9 mouse cellular contexts compared by ENCODE assay signal in the genomic region with DNA sequence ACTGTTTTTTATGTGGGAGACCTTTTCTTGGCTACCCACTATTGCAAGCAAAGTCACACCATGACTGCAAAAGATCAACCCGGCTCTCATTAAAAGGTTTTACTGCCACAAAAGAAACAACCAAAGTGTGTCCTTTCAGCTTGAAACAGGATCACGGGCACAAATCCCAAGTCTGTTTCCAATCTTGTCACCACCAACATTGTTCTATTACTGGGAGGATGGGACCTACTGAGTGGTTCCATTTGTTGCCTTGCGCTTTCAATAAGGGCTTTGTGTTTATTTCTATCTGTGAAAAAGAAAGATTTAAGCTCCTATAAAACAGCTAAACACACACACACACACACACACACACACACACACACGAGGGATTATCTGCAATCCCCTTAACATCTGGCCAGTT. TPM values are rescaled to one million over a fixed set of nuclear protein-coding genes. Genes with fewer than 3 reads are reported as not detected.
DNase-seq lines count a peak whose midpoint lies in the region; ATAC-seq lines count a peak whose summit lies in the region.
"Had no signal": no experiment of that assay in that cellular context is flagged by ENCODE, and none has a peak within 500 bp of the region (broad histone marks: within the 10 kb centered on the region; RNA-seq: fewer than 3 reads in every experiment).

No protein-coding gene starts in this region.

- 0 out of 2 replicates have a peak overlapping the region, but pooled peaks have one; percentile 72 for H3K27ac ChIP-seq in midbrain, embryonic 10.5 days (replicated peaks)
- no peak overlapping the region for H3K27ac ChIP-seq in midbrain, embryonic 15.5 days
- no peak overlapping the region for H3K27ac ChIP-seq in intestine, embryonic 16.5 days (ENCODE audit: low read length)
- no peak overlapping the region; the same call in 1 of the 2 replicates for H3K27ac ChIP-seq in stomach, embryonic 15.5 days

- peak overlapping the region; percentile 80; the same call in 1 of the 2 replicates for H3K4me3 ChIP-seq in midbrain, embryonic 10.5 days
- H3K4me3 ChIP-seq in midbrain, embryonic 15.5 days, result no peak overlapping the region
- H3K4me3 ChIP-seq in intestine, embryonic 16.5 days (ENCODE audit: low read length), result peak overlapping the region; percentile 73
- peak overlapping the region; percentile 74 for H3K4me3 ChIP-seq in stomach, embryonic 15.5 days (replicated peaks)

- peaks cover 51% of the 10 kb centered on the region for H3K27me3 ChIP-seq in midbrain, embryonic 10.5 days (ENCODE audit: low read depth, poor library complexity, severe bottlenecking)
- H3K27me3 ChIP-seq in midbrain, embryonic 15.5 days (replicated peaks), result peaks cover 4% of the 10 kb centered on the region; the same call in 1 of the 2 replicates
- no peaks in the 10 kb centered on the region for H3K27me3 ChIP-seq in intestine, embryonic 16.5 days (replicated peaks; ENCODE audit: control insufficient read depth, insufficient read depth, low read length)
- no peaks in the 10 kb centered on the region for H3K27me3 ChIP-seq in stomach, embryonic 15.5 days (replicated peaks)

- H3K9me3 ChIP-seq in midbrain, embryonic 10.5 days (replicated peaks), result no peaks in the 10 kb centered on the region
- no peaks in the 10 kb centered on the region for H3K9me3 ChIP-seq in midbrain, embryonic 15.5 days
- no peaks in the 10 kb centered on the region for H3K9me3 ChIP-seq in intestine, embryonic 16.5 days (ENCODE audit: control insufficient read depth, low read length)
- no peaks in the 10 kb centered on the region for H3K9me3 ChIP-seq in stomach, embryonic 15.5 days

- no peaks in the 10 kb centered on the region for H3K36me3 ChIP-seq in midbrain, embryonic 10.5 days
- no peaks in the 10 kb centered on the region for H3K36me3 ChIP-seq in midbrain, embryonic 15.5 days (replicated peaks)
- no peaks in the 10 kb centered on the region for H3K36me3 ChIP-seq in intestine, embryonic 16.5 days (ENCODE audit: control insufficient read depth, insufficient read depth, low read length)
- no peaks in the 10 kb centered on the region for H3K36me3 ChIP-seq in stomach, embryonic 15.5 days

- DNase-seq in embryo, embryonic 10.5 days (ENCODE audit: low spot score), result peak; percentile 36
- no peak for DNase-seq in embryo, embryonic 9.5 days (ENCODE audit: extremely low spot score)
- DNase-seq in midbrain, embryonic 10.5 days (ENCODE audit: low spot score), result no peak
- DNase-seq in adrenal gland, postnatal 25 days, result no peak
- DNase-seq in embryo, embryonic 10 days (ENCODE audit: low spot score), result no peak
- DNase-seq: lung, postnatal 4 days had no signal

- H3K4me2 ChIP-seq in midbrain, embryonic 15.5 days, result no peak overlapping the region
- H3K4me2 ChIP-seq in intestine, embryonic 16.5 days (ENCODE audit: low read depth, low read length), result peak overlapping the region; percentile 68
- H3K4me2 ChIP-seq in stomach, embryonic 15.5 days, result peak overlapping the region; percentile 56

- H3K4me1 ChIP-seq in midbrain, embryonic 10.5 days, result peaks cover 19% of the 10 kb centered on the region
- H3K4me1 ChIP-seq in midbrain, embryonic 15.5 days, result peaks cover 8% of the 10 kb centered on the region; the same call in 1 of the 2 replicates
- no peaks in the 10 kb centered on the region for H3K4me1 ChIP-seq in intestine, embryonic 16.5 days (ENCODE audit: control insufficient read depth, insufficient read depth, low read length)
- peaks cover 7% of the 10 kb centered on the region; the same call in 1 of the 2 replicates for H3K4me1 ChIP-seq in stomach, embryonic 15.5 days

- H3K9ac ChIP-seq in midbrain, embryonic 15.5 days, result no peak overlapping the region
- H3K9ac ChIP-seq in intestine, embryonic 16.5 days (ENCODE audit: low read depth, low read length), result peak overlapping the region; percentile 45; the same call in 1 of the 2 replicates
- H3K9ac ChIP-seq in stomach, embryonic 15.5 days, result no peak overlapping the region

- no peak for ATAC-seq in midbrain, embryonic 15.5 days (replicated peaks)
- ATAC-seq in intestine, embryonic 16.5 days, result no peak
- ATAC-seq in stomach, embryonic 15.5 days (ENCODE audit: insufficient read depth, low FRiP score, low read depth), result no peak

- WGBS in midbrain, embryonic 10.5 days, result 10% methylated on average over 4 of the region's 4 CpGs
- 10% methylated on average over 4 of the region's 4 CpGs for WGBS in midbrain, embryonic 15.5 days
- WGBS in intestine, embryonic 16.5 days, result 45% methylated on average over 4 of the region's 4 CpGs
- WGBS in stomach, embryonic 15.5 days, result 39% methylated on average over 4 of the region's 4 CpGs

RNA-seq across cellular contexts. Expression of a gene that starts 1.8 kb away (rescaled TPM):
- 5.2 and 5.5 TPM in 2 replicates for polyA plus RNA-seq in midbrain, embryonic 10.5 days (2016; fragmentation: Nextera tagmentation; extraction: Ambion mirVana)
- 2.5 and 3.0 TPM in 2 replicates for polyA plus RNA-seq in midbrain, embryonic 15.5 days (2015; fragmentation: Nextera tagmentation; extraction: Ambion mirVana)
- 4.4 and 5.0 TPM in 2 replicates for polyA plus RNA-seq in intestine, embryonic 16.5 days (2015; fragmentation: Nextera tagmentation; extraction: Ambion mirVana)
- 8.2 and 10.5 TPM in 2 replicates for polyA plus RNA-seq in stomach, embryonic 15.5 days (2015; fragmentation: Nextera tagmentation; extraction: Ambion mirVana)
- 12.8 and 13.8 TPM in 2 replicates for total RNA-seq in adrenal gland, postnatal 25 days (2021)

RNA-seq across cellular contexts. Expression of a gene that starts 40.2 kb away (rescaled TPM):
- polyA plus RNA-seq in midbrain, embryonic 10.5 days (2016; fragmentation: Nextera tagmentation; extraction: Ambion mirVana), result 49.1 and 51.9 TPM in 2 replicates
- polyA plus RNA-seq in midbrain, embryonic 15.5 days (2015; fragmentation: Nextera tagmentation; extraction: Ambion mirVana), result 48.8 and 51.2 TPM in 2 replicates
- 14.3 and 15.4 TPM in 2 replicates for polyA plus RNA-seq in intestine, embryonic 16.5 days (2015; fragmentation: Nextera tagmentation; extraction: Ambion mirVana)
- polyA plus RNA-seq in stomach, embryonic 15.5 days (2015; fragmentation: Nextera tagmentation; extraction: Ambion mirVana), result 24.6 and 25.6 TPM in 2 replicates
- 5.8 and 7.9 TPM in 2 replicates for total RNA-seq in adrenal gland, postnatal 25 days (2021)
